Mouse (Mus musculus): ENCODE measurements around the gene Klhl29.

- TF ChIP-seq POLR2A (IDR thresholded peaks at IDR 0.05; ENCODE audit: control insufficient read depth, extremely low read depth, insufficient read depth, low read length, poor library complexity) (no peak), CTCF (IDR thresholded peaks at IDR 0.05; ENCODE audit: borderline replicate concordance, control insufficient read depth, extremely low read depth, insufficient read depth, low read length, poor library complexity) (no peak)
Observed at GRCm38 (mm10) chr12:5373641-5374195, 1.8 kb downstream of the Klhl29 start.
